Mouse (Mus musculus) cerebellum, adult 18-20 months (tissue): ENCODE results near the gene Gjd3.
"Not testable (repeated sequence)": the region's sequence is repeated elsewhere in the genome, so short reads cannot be mapped to it uniquely, and the experiment has no call there.

Experiments used
- DNase-seq, 2 experiments: peaks; one replicate each; pipeline ENCODE4 v3.0.0; 2021

Gjd3 gene

DNA sequence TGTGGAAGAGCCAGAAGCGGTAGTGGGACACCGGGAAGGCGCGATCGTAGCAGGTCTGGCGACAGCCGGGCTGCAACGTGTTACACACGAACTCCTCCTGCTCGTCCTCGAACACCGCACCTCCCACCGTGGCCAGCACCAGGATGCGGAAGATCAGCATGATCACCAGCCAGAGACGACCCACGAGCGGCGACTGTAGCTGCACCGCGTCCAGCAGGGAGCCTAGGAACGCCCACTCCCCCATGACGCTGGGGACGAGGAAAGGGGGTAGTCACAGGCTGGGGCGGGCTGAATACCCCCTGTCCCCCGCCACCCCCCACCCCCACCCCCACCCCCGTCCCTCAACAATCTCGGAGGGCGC, at the start of gene Gjd3:
Gjd3 (minus strand) TSS at position 244 of the 361 bp plus-strand sequence.
- peak in 1 of 2 experiments; percentile 34 for DNase-seq

DNA sequence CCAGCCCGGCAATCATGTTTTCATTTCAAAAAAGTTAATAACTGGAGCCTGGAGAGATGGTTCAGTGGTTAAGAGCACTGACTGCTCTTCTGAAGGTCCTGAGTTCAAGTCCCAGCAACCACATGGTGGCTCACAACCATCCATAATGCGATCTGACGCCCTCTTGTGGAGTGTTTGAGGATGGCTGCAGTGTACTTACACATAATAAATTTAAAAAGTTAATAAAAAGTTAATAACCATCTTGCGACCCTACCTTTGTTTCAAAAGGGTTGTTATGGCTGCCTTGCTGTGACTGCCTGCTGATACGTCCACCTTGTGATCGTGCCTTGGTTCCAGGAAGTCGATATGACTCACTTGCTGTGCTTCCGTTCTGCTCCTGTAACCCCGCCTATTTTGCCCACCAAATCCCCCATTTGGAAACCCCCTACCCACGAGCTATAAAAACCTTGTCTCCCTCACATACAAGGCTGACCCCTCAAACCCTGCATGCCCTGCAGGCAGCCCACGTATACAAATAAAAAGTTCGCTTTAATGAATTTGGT, 44.2 kb upstream of the Gjd3 start:
- DNase-seq = no peak

DNA sequence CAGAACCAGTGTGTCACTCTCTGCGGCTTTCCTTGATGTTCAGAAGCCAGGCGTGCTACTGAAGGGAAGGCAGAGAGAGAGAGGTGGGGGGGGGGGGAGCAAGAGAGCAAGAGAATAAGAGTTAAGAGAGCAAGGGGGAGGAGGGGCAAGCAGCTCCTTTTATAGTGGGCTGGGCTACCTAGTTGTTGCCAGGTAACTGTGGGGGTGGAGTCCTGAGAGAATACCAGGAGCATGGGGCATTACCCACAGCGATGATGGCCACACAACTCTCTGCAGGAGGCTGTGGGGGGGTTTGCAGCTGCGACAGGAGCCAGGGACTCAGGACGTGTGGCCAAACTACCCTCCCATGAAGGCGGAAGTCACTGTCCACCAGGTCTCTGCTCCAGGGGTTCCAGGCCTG, 43.1 kb upstream of the Gjd3 start:
- no peak for DNase-seq

DNA sequence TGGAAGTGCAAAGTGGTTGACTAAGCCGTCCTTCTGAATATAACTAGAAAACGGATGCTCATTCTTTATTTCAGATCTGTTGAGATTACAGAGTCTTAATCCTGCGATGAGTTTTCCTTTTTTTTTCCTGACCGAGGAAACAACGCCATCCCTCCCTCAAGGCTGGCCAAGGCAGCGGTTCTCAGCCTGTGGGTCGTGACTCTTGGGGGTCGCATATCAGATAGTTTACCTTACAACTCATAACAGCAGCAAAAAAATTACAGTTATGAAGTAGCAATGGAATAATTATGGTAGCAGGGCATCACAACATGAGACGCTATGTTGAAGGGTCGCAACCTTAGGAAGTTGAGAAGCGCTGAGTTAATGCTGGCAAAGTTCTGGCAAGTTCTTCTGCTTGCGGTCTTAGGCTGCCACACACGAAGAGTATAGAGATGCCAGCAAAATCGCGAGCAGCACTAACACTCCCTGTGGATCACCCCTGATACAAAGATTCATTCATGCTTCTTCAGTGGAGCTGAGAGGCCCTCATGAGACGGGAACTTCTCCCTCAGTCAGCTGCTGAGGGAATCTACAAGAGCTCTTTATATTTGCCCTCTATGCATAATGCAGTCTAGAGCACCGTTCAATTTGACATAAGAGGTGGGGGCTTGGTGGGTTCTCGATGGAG, 41.8 kb upstream of the Gjd3 start:
- DNase-seq = no peak

DNA sequence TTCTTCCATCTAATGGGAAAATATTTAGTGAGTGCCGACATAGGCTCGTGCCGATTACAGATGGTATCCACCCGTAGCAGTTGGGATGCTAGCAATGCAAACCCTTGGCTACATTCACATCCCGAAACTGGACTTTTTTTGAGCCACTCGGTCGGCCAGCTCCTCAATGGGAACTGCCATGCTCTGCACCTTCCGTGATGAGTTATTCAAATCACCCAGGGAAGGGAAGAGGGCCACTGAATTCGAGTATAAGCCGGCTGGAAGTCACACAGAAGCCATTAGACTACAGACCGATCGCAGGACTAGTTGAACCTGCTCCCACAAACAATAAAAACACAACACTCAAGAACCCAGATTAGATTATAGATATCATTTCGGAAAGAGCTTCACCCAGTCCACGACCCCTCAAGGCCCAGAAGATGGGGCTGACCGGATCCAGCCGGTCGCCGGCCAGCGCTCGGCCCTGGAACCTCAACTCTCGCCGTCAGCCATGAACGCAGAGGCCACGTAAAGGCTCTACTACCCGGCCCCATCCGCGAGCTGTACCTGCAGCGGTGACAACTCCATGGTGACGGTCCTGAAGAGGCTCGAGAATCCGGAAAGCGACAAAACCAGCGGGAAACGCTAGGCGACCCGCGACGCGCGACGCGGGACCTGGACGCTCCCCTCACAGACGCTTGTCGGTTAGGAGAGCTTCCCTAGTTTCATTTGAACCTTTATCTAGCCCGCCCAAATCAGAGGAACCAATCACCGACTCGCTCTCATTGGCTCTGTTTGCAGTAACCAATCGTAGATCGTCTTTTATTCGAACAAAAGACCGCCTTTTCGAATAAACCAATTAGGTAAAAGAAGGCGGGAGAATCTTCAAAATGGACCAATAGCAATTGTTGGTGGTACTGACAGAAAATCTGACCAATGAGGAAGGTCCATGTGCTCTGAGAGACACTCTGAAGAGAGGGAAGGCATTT, 41.0 kb upstream of the Gjd3 start, which contains the start of gene Top2a:
Top2a (minus strand) TSS at position 690 of the 968 bp plus-strand sequence.
- peak; percentile 80 to 96 for DNase-seq

DNA sequence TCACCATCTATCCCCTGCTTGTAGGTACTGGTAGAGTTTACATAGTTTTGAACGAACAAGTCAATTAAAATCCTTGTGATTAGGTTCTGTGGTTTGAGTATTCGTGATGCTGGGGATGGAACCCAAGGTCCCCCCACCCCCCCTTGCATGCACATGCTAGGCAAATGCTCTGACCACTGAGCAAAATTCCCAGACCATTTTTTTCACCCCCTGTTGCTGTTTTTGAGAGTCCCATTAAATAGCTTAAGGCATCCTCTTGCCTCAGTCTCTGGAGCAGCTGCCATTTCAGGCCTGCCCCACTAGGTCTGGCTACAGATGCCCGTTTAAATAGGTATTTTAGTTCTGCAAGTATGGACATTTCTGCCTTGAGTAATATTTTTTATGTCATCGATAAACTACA, 40.3 kb upstream of the Gjd3 start:
- DNase-seq = no peak

DNA sequence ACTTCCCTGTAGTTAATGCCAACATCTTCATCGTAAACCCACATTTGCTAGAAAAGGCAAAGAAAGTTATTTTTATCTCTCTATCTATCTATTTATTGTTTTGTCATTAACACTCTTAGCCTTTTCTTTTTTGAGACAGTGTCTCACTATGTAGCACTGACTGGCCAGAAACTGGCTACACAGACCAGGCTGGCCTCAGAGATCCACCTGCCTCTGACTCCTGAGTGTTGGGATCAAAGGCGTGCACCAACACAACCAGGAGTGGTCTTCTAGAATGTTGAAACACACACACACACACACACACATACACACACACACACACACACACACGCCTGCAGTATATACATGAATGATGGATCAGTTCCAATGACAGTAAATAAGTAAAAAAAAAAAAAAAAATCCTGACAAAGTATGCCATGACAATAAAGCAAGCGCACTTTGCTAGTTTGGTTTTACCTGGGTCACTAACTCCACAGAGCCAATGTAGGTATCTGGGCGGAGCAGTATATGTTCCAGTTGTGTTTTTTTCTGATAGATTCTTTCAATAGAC, 39.6 kb upstream of the Gjd3 start:
- DNase-seq = no peak

DNA sequence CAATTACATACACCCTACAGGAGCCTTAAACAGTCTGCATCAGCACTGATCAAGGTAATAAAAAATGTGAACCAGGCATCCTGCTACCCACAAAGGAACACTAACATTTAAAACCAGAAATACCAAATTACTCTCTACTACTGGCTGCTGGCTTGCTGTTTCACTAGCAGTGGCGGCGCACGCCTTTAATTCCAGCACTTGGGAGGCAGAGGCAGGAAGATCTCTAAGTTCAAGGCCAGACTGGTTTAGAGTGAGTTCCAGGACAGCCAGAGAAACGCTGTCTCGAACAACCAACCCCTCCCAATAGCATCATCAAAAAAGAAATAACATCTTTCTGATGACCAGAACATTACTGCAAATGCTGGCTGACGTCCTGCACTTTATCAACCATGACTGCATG, 37.0 kb upstream of the Gjd3 start:
- no peak for DNase-seq

DNA sequence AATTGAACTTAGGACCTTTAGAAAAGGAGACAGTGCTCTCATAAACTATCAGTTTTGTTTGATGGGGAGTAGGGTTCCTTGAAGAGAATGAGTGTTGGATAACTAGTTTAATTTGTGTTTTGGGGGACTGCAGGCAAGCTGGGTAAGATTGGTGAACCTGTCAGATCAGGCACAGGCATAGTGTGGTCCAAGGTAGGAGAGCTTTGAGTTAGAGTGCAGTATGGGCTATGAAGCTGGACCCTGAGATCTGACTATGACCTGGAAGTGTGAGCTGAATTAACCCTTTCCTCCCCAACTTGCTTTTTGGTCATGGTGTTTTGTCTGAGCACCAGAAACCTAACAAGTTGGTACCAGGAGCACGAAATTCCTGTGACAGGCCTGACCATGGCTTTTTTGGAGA, 31.0 kb upstream of the Gjd3 start:
- DNase-seq = no peak

DNA sequence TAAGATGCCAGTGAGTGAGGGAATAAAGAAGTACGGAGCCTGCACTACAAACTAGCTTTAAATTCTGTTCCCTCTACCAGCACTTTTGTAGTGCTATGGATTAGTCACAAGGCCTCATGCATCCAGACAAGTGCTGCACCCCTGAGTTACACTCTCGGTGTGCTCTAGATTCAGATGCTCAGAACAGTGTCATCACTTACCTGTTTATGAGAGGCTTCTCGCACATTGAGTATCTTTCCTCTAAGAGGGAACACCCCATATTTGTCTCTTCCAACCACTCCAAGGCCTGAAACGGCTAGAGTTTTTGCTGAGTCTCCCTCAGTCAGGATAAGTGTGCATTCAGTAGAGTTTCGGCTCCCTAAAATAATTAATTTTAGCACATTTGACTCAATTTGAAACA, 27.9 kb upstream of the Gjd3 start:
- no peak for DNase-seq

DNA sequence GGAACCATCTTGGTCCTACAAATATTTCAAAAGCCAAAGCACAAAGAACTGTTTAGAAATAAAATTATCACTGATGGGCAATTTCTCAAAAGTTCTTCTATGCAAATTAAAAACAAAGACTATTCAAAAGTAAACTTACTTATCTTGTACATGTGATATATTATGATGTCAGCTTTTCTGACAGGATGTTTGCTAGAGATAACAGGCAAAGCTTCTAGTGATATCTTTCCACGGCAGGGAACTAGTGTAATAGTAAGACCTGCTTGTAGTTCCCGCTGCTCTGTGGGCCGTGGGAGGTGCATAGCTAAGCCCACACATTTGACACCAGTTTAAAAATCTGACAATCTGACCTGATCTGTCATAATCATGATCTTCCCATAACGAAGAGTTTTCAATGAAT, 27.3 kb upstream of the Gjd3 start:
- no peak for DNase-seq

DNA sequence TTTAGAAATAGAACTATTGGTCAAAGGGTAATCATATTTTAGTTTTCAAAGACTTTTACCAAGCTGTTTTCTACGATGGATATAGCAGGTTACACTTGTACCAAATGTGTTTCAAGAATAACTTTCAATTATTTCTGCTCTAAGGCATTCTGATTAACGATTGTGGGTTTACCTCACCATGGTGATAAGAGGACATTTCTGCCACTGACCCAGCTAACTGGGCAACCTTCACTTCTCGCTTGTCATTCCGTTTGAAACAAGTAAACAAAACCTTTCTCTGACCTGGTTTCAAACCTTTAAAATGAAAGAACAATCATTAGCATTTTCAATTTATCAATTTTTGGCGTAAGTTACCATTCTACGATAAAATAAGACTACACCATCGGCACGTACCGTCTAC, 24.0 kb upstream of the Gjd3 start:
- DNase-seq = no peak

DNA sequence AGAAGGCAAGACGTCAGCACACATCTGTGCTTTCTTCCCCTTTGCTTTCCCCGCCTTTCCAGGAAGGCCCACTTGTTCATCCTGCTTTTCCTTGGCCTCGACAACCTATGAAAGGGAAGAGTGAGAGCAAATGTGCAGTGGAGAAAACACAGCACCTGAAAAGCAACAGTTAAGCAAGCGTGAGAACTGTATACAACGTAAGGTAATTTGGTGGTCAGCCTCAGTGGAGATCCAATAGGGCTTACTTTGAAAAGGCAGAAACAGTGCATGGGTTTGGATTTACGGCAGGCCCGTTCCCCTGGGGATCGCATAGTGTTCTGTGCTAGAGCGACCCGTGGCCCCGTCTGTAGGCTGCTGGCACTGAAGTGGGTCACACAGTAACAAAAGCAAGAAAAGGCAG, 16.4 kb upstream of the Gjd3 start:
- DNase-seq = no peak

DNA sequence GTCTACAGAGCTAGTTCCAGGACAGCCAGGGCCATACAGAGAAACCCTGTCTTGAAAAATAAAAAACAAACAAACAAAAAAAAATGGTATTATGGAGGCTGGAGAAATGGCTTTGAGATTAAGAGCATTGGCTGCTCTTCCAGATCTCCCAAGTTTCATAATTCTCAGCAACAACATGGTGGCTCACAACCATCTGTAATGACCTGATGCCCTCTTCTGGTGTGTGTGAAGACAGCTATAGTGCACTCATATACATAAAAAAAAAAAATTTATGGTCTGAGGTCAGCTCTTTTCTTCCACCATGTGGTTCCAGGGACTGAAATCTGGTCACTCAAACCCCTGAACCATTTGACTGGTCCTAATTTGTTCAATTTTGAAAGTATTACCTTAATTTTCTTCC, 16.0 kb upstream of the Gjd3 start:
- no peak for DNase-seq

DNA sequence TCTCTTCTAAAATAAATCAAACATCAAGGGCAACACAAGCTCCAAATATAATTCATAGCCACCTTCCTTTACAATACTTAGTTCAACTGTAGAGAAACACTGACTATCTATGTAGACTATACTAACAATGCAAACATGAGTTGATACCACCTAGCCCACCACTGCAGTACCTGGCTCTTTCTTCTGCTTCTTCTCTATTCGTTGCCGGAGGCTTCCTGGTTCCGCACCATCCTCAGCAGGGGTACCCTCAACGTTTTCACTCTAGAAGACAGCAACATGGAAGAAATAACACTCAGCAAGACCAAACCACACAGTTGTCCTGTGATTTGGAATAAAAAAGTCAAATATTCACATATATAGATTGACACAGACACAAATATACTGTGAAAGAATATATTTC, 14.8 kb upstream of the Gjd3 start:
- no peak for DNase-seq

DNA sequence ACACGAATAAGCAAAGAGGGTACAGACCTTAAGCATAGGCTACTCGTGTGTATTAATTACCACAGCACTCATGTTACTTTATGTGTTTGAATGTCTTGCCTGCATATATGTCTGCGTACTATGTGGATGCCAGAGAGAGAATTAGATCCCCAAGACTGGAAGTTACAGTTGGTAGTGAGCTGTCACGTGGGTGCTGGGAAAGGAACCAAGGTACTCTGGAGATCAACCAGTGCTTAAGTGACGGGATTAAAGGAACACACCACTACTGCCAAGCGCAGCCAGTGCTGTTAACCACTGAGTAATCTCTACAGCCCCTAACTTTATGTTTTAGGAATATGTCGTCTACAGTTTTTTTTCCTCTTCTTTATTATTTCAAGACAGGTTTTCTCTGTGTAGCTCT, 13.2 kb upstream of the Gjd3 start:
- DNase-seq = no peak

DNA sequence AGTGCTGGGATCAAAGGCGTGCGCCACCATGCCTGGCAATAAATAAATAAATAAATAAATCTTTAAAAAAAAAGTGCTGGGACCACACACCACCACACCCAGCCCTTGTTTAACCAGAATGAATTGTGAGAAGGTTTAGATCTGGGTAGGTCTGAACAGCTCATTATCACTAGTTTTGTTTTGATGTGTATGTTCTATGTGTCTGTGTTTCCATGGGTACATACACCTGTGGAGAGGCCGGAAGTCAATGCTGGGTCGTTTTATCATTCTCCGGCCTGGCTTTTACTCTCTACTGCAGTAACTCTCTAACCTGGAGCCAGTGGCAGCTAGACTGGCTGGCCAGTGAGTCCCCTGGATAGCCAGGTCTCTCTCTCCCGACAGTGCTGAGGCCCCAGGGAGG, 8.1 kb upstream of the Gjd3 start:
- no peak for DNase-seq

DNA sequence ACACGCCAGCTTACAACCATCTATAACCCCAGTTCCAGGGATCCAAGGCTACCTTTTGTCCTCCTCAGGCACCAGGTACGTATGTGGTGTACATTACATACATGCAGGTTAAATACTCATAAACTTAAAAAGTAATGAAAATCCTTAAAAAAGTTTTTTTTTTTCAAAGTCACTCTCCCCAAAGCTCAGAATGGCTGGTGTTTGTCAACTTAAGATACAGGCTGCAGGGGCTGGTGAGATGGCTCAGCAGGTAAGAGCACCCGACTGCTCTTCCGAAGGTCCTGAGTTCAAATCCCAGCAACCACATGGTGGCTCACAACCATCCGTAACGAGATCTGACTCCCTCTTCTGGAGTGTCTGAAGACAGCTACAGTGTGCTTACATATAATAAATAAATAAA, 5.4 kb upstream of the Gjd3 start:
- not testable (repeated sequence) for DNase-seq

DNA sequence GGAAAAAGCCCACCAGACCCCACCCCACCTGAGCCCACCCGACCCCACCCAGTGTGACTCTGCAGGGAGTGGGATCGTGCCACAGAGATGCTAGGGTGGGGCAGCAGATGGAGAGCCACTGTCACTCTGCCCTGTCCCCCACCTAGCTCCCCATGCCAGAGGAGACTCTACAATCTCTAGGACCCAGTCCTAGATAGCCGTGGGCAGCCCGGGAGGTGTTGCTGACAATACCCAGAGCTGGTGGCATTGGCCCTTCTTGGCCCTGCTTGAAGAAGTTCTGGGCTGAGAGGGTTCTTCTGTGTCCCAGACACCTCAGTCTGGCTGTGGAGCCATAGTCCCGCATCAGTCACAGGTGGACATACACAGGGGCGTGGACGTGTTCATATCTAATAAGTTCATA, 2.7 kb upstream of the Gjd3 start:
- no peak for DNase-seq

DNA sequence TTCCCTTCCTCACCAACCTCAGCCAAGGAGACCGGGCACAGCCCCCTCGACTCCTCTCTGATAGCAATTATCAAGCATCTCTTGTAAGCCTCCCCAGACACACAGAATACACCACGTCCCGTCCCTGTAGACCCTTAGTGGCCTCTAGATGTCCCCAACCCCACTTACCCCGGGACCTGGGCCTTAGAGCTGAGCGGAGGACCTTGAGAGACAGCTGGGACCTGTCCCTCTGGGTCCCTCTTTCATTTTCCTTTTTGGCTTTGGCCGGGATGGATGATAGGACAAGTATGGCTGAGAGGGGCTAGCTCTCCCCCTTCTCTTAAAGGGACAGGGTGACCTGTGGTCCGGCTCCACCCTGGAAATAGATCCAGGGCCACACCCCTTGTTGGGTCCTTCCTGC, 735 bp upstream of the Gjd3 start:
- DNase-seq = peak in 1 of 2 experiments; percentile 4

DNA sequence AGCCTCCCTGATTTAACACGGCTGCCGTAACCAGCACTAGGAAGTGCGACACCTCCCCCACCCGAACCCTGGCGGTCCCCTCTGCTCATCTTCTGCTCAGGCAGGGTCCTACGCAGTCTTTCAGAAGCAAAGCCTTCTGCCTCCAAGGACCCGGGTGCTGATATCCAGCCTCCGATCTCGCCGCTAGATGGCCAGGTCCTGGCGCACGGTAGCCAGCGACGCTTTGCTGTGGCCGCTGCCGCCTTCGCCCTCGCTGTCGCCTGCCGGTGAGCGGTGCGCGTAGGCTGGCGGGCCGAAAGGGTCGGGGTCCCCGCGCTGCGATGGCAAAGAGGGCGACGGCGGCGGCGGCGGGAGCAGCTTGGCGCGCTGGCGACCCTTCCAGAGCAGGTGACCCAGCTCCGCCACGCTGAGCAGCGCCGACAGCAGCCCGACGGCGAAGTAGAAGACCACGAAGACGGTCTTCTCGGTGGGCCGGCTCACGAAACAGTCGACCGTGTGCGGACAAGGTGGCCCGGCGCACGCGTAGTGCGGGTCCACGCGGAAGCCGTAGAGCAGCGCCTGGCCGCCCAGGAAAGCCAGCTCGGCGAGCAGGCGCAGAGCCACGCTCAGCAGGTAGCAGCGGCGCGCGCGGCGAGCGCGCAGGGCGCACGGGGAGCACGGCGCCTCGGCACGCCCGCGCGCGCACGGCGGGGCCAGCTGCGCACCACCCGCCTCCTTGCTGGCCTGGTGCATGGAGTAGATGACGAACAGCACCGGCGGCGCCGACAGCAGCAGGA, 631 bp downstream of the Gjd3 start:
- peak; percentile 81 for DNase-seq

DNA sequence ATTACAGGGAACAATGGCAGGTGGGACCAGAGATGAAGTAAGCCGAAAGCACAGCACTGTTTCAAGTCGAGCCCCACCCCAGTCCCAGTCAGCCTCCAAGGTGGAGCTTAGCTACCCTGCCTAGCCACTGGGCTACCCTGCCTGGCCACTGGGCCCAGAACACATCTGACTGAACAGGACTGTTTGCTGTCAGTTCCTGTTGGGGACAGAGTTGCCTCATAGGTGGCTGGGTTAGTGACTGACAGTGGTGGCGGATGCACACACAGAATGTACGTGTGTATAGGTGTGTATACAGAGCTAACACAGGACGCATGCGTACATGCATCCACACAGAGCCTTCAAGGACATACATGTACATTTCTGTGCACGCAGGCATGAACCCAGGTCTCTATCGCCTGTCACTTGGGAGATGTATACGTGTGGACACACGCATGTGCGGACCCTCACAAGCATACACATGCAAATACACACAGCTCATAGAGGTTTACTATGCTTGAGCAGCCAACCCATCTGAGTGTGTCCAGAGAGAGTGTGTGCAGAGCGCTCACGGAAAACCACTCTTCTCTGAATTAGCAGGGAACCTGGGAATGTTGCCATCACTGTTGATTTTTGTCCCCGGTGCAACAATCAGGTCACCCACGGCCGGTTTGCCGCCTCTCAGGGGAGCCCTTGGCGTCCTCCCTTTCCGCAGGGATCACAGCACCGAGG, 1.4 kb downstream of the Gjd3 start:
- peak; percentile 9 to 35 for DNase-seq
